Mouse (Mus musculus): ENCODE results near the gene Rab6b.
"Not testable (repeated sequence)": the region's sequence is repeated elsewhere in the genome, so short reads cannot be mapped to it uniquely, and the experiment has no call there.

The Rab6b gene

DNA sequence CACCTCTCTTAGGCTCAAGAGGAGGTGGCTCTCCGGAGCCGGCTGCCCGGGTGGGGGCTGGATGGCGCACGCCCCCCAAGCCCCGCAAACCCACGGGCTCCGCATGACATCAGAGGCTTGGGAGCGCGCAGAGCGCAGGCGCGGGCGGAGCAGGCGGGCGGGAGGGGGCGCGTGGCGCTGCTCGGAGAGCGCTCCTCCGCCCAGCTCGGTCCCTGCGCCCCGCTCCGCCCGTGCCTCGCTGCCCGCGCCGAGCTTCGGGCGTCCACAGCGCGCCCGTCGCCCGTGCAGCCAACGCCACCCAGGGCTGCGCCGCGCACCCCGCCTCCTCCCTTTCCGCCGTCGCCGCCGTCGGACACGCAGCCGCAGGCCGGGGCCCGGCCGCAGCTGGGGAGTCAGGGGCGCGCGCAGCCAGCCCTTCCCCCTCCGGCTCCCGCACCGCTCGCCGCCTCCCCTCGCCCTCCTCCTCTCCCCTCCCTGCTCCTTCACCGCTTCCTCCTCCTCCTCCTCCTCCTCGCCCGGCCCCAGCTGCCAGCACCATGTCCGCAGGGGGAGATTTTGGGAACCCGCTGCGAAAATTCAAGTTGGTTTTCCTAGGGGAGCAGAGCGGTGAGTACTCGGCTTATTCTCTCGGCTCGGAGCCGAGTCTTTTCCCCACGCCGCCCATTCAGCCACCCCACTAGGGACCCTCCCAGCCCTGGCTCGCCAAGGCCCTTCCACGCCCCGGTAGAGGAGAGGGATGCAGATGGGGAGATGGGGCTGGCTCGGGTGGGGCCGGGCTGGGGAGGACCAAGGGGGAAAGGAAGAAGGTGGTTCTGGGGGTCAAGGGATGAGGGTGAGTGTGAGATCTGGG is at the start of gene Rab6b:
TSS of gene Rab6b (plus strand) at position 167 of the 850 bp plus-strand sequence.
- peak; percentile 25 for DNase-seq

DNA sequence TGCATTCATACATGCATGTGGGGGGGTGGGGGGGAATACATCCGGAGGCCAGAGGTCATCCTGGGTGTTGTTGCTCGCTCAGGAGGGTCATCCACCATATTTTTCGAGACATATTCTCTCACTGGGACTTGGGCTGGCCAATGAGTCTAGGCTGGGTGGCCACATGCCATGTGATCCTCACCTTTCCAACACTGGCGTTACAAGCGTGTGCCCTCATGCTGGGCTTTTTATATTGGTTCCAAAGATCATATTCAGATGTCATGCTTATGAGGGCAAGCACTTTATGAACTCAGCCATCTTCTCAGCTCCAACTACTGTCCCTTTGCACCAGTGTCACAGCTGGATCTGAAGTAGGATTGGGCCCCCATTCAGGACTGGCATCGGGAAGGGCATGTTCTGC is 48.0 kb upstream of the Rab6b start:
- no peak for DNase-seq

- no peak for DNase-seq
Observed at GRCm38 (mm10) chr9:103066845-103067244, 44.7 kb upstream of the Rab6b start.

DNA sequence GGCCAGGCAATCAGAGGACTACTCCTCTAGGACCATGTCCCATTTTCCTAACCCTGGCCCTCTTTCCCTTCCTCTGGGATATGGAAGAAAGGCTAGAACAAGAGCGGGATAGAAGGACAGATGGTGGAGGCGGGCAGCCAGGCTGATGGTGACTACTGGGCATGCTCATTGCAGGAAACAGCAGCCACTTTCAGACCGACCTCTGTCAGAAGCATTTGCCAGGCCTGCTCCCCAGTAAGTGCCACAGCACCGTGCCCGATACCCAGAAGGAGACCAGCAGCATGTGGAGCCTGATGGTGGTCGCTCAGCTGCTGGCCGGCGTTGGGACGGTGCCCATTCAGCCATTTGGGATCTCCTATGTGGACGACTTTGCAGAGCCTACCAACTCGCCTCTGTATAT is 43.9 kb upstream of the Rab6b start:
- no peak for DNase-seq

DNA sequence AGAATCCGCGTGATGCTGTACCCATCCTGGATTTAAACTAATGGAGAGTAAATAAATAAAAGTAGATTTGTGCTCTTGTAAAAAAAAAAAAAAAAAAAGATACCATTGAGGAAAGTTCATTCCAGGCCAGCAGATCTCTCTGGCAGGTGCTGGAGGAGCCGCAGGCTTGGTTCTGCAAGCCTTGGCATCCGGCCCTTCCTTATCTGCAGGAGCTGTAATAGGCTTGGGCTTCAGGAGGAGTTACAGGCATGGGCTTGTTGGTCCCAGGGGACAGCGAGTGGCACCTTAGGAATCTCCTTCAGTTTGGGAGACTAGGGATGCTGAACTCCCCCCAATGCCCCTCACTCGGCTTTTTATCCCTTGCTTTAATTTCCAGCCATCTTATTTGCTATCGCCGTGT is 42.8 kb upstream of the Rab6b start:
- DNase-seq: no peak

DNA sequence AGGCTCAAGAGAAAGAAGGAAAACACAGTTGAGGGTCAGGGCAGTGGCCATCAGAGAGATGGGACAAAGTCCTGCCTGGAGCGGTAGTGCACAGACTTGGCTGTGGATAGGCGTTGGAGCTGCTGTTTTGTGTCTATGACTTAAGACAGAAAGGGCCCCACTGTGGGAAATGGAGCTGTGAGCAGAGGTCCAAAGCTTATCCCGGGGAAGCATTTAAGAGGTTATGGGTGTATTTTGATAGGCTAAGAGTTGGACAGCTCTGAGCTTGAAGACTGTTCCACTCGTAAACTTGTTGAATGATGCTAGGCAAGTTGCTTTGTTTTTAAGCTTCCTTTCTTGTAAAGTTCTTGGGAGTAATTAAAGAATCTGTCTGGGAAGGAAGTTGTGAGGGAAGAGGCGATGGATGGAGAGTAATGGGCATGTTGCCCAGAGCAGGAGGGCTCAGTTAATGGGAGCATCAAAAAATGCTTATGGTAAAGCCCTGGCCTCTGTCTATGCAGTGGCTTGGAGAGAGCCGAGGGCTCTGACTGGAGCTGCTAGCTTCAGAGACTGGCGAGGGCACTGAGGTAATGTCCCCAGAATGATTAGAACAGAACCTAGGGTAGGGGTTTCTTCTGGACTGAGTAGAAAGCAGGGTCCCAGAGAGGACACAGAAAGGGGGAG is 39.9 kb upstream of the Rab6b start:
- DNase-seq: no peak

DNA sequence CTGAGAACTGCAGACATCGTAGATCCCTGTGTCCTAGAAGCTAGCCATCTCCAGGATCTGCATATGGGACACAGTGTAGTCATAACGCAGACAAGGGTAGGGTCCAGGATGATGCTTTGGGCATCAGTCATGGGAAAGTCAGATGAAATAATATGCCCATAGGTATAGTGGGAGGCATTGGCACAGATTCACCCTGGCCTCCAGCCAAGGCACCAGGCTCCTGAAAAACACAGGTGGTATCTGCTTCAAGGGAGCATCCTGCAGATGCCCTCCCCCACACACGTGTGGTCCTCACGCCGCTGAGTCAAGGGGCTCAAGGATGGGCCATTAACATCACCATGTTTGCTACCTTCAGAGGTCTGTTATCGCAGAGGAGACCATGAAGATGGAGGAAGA is 39.4 kb upstream of the Rab6b start:
- DNase-seq: no peak

- DNase-seq: no peak
Observed at GRCm38 (mm10) chr9:103072926-103073515, 38.6 kb upstream of the Rab6b start.

DNA sequence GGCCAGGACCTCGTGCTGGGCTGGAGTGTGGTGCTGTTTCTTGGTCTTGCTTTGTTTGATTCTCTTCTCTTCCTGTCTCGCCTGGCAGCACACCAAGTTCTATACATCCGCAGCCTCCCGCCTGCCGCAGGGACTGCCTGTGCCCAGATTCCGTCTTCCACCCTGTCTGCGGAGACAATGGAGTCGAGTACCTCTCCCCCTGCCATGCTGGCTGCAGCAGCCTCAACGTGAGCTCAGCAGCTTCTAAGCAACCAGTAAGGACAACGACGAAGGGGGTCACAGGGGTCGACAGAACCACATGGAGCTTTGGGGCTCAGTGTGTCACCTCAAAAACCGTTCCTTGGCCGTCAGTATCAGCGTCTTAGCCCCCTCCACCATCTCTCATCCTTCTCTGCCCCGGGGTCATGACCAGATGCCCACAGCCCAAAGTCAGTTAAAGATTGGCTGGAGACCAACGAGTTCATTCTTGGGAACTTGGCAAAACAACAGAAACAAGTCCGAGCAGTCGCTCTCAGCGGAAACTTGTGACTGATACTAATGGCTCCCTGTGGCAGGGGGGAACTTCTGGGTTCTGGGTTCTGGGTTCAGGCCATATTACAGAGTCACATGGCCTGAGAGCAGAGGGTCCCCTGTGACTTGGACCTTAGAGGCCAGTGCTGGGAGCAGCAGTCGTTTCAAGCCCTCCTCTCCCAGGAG is 34.6 kb upstream of the Rab6b start:
- no peak for DNase-seq

DNA sequence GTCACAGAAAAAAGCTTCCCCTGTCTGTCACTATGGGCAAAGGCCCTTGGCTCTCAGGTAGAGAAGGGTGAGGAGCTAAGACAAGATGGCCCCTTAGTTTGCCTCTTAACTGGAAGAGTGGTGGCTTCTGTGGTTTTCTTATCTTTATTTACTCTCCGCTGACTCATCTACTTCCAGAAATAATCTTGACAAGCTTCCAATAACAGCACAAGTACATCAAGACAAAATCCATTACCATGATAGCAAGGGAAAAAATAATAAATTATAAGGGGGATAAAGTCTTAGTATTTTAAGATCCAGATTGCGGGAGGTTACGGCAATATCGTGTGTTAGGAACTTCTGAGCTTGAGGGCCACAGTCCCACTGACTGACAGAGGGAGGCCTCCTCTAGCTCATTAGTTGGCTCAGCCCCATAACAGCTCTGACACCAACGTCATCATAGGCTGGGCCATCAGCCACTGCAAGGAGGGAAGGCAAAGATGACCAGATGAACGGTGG is 33.3 kb upstream of the Rab6b start:
- DNase-seq: no peak

DNA sequence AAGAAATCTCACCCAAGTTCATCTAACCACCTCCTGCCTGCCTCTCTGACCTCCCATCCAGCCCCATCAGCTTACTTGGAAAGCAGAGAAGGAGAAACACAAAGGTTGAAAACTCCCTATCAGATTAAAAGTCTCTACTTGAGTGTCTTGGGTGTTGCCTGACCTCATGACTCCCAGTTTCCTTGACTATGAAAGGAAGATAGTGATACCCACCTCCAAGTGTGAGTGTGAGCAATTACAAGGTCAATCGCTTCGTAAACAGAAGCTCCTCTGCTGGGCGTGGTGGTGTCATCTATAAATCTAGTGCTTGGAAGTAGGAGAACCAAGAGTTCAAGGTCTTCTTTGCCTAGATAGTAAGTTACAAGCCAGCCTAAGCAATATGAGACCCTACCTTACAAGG is 31.4 kb upstream of the Rab6b start:
- DNase-seq: no peak

- no peak for DNase-seq
Observed at GRCm38 (mm10) chr9:103082246-103082975, 29.2 kb upstream of the Rab6b start.

- no peak for DNase-seq
Observed at GRCm38 (mm10) chr9:103083405-103083804, 28.2 kb upstream of the Rab6b start.

DNA sequence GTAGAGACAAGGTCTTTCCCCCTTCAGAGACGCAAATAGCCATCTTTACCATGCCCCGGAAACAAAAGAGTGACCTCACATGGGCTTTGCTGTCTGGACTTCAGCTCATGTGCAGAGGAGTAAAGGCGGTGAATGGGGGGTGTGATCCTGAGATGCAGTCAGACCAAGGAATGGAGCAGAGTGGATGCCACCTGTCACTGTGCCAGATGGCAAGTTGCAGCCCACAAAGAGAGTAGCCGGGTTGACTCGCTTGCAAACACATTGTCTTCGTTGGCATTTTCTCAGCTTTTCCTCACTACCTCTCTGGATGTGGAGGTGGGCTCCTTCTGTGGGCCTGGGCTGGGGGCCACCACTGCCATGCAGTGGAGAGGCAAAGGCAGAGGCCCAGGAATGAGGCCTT is 24.9 kb upstream of the Rab6b start:
- DNase-seq: no peak

DNA sequence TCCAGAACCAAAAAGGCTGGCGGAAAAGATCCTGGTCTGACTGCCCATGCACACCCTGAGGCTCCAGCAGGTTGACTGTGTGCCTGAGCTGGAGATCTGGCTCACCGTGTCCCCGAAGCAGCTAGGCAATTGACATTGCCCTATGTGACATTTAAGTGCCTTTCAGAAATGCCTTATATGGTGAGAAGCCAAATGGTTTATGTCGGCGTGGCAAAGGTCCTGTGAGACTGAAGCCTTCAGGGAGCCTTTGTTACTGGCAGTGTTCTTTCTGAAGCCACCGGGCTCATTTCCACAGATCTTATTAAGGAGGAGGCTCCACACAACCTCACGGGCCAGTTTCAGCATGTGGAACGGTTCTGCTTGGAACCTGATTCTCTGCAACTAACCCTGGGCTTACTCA is 24.3 kb upstream of the Rab6b start:
- no peak for DNase-seq

- no peak for DNase-seq
Observed at GRCm38 (mm10) chr9:103088661-103089060, 22.9 kb upstream of the Rab6b start.

DNA sequence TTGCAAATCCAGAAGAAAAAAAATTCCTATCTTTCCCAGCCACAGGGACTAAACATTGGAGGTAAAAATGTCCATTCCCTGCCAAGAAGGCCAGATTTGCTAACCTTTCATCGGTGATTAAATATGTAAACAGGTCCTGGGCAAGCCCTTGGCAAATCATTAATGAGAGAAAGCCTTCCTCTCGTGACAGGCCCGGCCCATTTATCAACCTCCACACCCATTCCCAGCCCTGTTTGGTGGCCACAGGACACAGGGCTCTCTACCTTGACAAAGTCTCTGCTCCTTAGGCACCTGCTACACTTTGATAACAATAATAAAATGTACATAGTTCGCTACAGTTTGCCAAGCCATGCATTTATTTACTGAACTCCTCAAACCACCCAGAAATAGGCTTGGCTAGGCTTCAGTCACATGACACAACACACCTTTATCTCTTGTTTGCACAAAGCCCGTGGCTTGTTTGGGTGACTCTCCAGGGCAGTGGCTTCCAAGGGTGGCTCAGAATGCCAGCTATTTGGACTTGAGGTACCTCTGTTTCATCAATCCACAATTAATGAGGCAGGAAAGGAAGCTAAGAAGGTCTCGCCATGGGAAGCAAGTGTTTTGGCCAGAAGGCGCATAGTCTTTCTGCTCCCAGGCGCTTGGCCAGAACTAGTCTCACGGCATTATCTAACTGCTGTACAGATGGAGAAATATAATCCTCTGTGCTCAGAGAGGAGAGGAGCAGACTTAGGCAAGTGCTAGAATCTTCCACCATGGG is 21.3 kb upstream of the Rab6b start:
- peak; percentile 30 for DNase-seq

DNA sequence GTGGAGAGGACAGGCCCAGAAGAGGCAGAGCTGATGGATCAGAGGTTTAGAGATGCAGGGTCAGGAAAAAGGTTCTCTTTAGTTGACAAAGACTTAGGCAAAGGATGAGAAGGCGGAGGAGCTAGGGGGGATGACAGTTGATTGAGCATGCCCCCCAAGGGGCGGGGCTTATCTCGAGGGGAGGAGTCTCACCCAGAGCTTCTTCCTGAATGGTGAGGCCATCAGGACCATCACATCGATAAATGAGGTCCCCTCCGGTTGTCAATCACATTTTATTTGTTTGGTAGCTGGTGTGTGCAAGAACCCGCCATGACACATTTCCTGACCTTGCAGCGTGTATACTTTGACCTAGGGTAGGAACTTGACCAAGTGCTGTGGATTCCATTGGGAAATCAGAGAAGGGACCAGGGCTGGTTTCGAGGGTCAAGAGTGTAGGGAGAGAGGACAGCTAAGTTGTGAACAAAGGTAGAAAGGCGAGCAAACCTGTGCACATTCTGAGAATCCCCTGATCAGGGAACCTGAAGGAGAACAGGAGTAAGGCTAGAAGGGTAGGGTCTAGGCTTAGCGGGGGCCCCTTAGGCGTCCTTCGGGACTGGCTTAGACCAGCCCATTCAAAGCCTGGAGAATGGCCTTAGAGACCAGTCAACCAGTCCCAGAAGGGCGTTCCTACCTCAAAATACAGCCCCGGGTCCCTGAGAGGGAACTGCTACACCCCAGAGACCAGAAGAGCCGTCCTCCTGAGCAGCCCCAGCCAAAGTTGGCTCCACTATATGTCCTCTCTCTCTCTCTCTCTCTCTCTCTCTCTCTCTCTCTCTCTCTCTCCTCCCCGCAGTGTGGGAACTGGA is 20.3 kb upstream of the Rab6b start:
- DNase-seq: peak; percentile 17

DNA sequence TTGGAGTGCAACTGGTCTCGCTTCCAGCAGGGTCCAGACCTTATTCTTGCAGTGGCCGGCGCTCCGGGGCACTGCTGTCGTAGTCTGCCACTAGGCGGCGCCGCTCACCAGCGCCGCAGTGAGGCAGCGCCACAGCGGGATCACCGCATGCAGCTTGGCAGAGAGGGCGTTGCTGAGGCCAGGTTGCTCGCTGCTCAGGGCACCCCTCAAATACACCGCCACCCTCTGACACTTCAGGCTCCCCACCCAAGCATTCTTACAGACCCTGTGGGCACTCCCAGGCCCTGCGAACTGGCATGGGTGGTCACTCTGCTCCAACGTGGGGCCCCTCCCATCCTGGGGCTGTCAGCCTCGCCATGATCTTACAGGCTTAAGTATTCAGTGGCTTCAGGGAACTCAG is 19.3 kb upstream of the Rab6b start:
- peak; percentile 79 for DNase-seq

DNA sequence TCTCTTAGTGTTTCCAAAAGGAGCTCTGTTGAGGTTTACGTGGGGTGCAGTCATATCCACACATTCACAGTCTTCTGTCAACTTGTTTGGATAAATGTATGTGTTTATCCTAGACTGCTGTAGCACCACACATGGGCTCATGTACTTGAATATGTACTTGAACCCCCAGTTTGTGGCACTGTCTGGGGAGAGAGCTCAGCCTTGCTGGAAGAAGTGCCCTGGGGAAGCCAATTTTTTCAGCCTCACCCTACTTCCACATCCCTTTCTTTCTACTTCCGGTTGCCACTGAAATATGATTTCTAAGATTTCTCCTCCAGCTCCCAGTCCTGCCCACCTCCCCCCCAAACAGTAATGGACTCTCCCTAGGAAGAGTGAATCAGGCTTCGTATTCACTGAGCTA is 17.9 kb upstream of the Rab6b start:
- DNase-seq: no peak

DNA sequence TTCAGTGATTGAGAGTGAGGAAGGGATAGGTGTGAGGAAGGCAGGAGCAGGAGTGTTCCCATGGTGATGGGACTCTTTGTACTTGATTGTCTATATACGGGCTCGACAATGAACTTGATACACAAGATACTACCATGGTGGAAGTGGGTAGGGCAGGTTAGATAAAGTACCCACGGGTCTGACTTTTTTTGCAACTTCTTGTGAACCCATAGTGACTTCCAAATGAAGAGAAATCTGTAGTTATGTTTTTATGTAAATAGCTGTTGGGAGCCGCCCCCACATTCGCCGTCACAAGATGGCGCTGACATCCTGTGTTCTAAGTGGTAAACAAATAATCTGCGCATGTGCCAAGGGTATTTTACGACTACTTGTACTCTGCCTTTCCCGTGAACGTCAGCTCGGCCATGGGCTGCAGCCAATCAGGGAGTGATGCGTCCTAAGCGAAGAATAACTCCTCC is 3.2 kb upstream of the Rab6b start:
- not testable (repeated sequence) for DNase-seq

Measured in liver (tissue).